Mouse (Mus musculus): ENCODE results near the gene Pms2. TPM values are rescaled to one million over a fixed set of nuclear protein-coding genes. Genes with fewer than 3 reads are reported as not detected.

The Pms2 gene
- polyA plus RNA-seq, 2 experiments: 6.7 to 13.6 TPM

DNA sequence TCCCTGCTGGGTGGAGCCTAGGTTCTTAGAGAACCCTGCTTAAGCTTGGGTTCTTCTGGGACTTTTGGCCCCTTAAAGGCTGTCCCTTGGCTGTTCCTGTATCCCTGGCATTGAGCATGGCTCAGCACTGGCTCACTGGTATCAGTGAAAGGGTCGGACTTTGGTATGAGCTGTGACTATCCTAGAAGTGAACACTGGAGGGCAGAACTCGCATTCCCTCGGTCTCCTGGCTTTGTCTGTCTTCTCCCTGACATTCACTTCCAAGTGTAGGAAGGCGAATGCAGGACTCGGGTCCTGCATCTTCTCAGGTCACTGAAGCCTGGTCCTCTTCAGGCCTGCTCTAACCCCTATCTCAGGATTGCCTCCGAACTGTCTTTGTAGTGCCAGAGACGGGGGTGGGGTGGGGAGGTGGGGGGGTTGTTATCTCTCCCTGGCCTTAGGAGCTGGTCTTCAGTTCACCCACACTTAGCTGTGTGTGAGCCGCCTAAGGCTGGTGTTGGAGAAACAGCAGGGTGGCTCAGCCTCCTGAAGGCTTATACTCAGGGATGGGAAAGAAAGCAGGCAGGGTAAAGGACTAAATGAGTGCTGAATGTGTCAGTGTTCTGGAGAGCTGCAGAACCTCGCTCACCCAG is 17.4 kb upstream of the Pms2 start:
- peaks cover 96% of the 10 kb centered on the region for H3K36me3 ChIP-seq (replicated peaks; ENCODE audit: control insufficient read depth, insufficient read depth, low read depth)
- H3K4me2 ChIP-seq (ENCODE audit: low read depth): no peak overlapping the region
- ATAC-seq (ENCODE audit: insufficient read depth): peak; percentile 33; the same call in 1 of the 2 replicates

DNA sequence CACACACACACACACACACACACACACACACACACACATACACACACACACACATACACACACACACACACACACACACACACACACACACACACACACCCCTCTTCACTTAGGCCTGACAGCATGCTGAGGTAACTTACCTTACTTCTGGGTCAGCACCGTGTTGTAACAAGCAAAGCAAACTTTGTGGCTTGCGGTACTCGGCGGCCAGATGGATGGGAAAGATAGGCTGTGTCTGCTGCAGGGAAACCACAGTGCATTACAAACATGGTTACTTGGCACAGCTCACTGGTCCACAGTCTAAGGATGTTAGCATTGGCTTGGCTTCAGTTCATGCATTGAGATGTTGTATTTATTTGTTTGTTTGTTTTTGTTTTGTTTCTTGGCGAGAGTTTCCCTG is 16.4 kb upstream of the Pms2 start:
- TF ChIP-seq EP300 (IDR thresholded peaks at IDR 0.05; ENCODE audit: low read depth) (no peak), CTCF (IDR thresholded peaks at IDR 0.05; ENCODE audit: low read depth) (no peak)
- H3K9ac ChIP-seq (replicated peaks): no peak overlapping the region
- 25% methylated on average over 5 of the region's 5 CpGs for WGBS (ENCODE audit: insufficient replicate concordance)
- no peak overlapping the region for H3K4me2 ChIP-seq (ENCODE audit: low read depth)
- no peaks in the 10 kb centered on the region for H3K9me3 ChIP-seq (ENCODE audit: control insufficient read depth, low read length)
- H3K27ac ChIP-seq: no peak overlapping the region
- peaks cover 0 to 17% of the 10 kb centered on the region in 2 experiments; a peak in 3 of 4 replicates for H3K4me1 ChIP-seq (replicated peaks; ENCODE audit: control insufficient read depth in 2 of 2, insufficient read depth in 2 of 2, low read length in 1 of 2)
- H3K27me3 ChIP-seq (ENCODE audit: control insufficient read depth, insufficient read depth, low read length): no peaks in the 10 kb centered on the region
- peaks cover 96% of the 10 kb centered on the region for H3K36me3 ChIP-seq (replicated peaks; ENCODE audit: control insufficient read depth, insufficient read depth, low read depth)
- ATAC-seq (ENCODE audit: insufficient read depth) (peak; percentile 61), DNase-seq (ENCODE audit: low read depth in 3 of 3, low spot score in 3 of 3) (peak; percentile 32 to 40 (median 37))
- no peak overlapping the region for H3K4me3 ChIP-seq (ENCODE audit: insufficient read depth in 1 of 2, low read depth in 2 of 2, low read length in 2 of 2)

More for the DNA sequence above, 17.4 kb upstream of the Pms2 start:
- no peak overlapping the region for H3K4me3 ChIP-seq (ENCODE audit: insufficient read depth in 1 of 2, low read depth in 2 of 2, low read length in 2 of 2)
- DNase-seq (ENCODE audit: low read depth in 3 of 3, low spot score in 3 of 3): no peak
- TF ChIP-seq EP300 (IDR thresholded peaks at IDR 0.05; ENCODE audit: low read depth): no peak
- peak; percentile 26; the same call in 1 of the 2 replicates for TF ChIP-seq CTCF (IDR thresholded peaks at IDR 0.05; ENCODE audit: low read depth)
- 53% methylated on average over 9 of the region's 9 CpGs for WGBS (ENCODE audit: insufficient replicate concordance)
- H3K9me3 ChIP-seq (ENCODE audit: control insufficient read depth, low read length): no peaks in the 10 kb centered on the region
- H3K27ac ChIP-seq: no peak overlapping the region
- no peaks in the 10 kb centered on the region for H3K27me3 ChIP-seq (ENCODE audit: control insufficient read depth, insufficient read depth, low read length)
- peaks cover 0 to 17% of the 10 kb centered on the region in 2 experiments; a peak in 3 of 4 replicates for H3K4me1 ChIP-seq (replicated peaks; ENCODE audit: control insufficient read depth in 2 of 2, insufficient read depth in 2 of 2, low read length in 1 of 2)
- no peak overlapping the region for H3K9ac ChIP-seq (replicated peaks)

DNA sequence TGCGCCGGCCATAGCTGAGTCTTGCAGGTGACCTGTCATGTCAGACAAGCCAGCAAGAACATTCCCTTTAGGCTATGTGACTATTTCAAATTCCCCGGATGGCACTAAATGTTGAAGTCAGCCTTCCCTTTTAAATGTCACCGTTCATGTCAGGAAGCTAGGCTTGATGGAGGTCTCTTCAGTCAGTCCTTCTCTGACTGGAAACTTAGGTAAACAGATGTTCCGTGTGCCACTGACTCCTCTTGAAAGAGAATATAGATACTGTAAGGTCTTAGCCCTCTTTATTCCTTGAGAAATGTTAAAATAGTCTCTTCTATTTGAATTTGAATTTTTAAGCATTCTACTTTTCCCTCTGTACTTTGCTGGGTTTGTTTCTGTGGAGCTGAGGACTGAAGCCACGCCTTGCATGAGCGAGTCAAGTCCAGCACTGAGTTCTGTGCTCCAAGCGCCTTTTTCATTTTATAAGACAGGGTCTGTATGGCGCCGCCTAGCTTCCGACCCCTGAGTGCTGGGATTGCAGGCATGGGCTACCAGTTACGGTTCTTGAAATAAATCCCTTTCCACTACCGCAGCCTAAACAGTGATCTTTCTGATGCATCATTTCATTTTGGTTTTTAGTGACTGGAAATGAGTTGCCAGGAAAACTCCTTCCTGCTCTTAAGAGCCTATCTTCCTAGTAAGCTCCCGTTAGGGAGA is 12.0 kb upstream of the Pms2 start, which contains the start of gene Ankrd61:
Ankrd61 (minus strand) TSS at position 51 of the 696 bp plus-strand sequence.
- H3K27ac ChIP-seq: no peak within 1 kb of the TSS
- TF ChIP-seq CTCF (IDR thresholded peaks at IDR 0.05; ENCODE audit: low read depth): 0 out of 2 replicates have a peak, but pooled peaks have one; percentile 18
- TF ChIP-seq EP300 (IDR thresholded peaks at IDR 0.05; ENCODE audit: low read depth): no peak
- H3K9ac ChIP-seq (replicated peaks): no peak within 1 kb of the TSS
- peaks cover 96% of the 10 kb centered on the region for H3K36me3 ChIP-seq (replicated peaks; ENCODE audit: control insufficient read depth, insufficient read depth, low read depth)
- 91% methylated on average over 14 of the region's 14 CpGs for WGBS (ENCODE audit: insufficient replicate concordance)
- DNase-seq (ENCODE audit: low read depth in 3 of 3, low spot score in 3 of 3): no peak
- ATAC-seq (ENCODE audit: insufficient read depth): no peak
- H3K4me1 ChIP-seq (replicated peaks; ENCODE audit: control insufficient read depth in 2 of 2, insufficient read depth in 2 of 2, low read length in 1 of 2): peaks cover 0 to 7% of the 10 kb centered on the region in 2 experiments; a peak in 2 of 4 replicates
- no peak within 1 kb of the TSS for H3K4me2 ChIP-seq (ENCODE audit: low read depth)
- H3K9me3 ChIP-seq (ENCODE audit: control insufficient read depth, low read length): no peaks in the 10 kb centered on the region
- H3K4me3 ChIP-seq (ENCODE audit: insufficient read depth in 1 of 2, low read depth in 2 of 2, low read length in 2 of 2): no peak within 1 kb of the TSS
- no peaks in the 10 kb centered on the region for H3K27me3 ChIP-seq (ENCODE audit: control insufficient read depth, insufficient read depth, low read length)

DNA sequence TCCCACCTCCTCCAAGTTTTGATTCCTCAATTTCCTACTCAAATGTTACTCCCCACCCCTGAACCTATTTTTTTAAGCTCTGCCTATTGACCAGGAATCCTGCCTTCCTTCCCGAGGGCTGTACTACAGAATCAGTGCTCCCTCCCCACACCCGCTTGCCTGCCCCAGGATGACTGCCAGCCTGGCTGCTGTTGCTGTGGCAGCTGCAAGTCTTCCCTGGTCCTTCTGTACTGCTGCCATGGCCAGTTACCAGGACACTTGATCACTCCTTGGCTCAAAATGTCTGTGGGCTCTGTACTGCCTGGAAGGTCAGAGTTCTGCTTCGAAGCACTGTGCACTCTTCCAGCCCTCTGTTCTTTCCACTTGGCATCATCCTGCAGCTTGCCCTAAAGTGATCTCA is 7.7 kb upstream of the Pms2 start:
- DNase-seq (ENCODE audit: low read depth in 3 of 3, low spot score in 3 of 3) (no peak), ATAC-seq (ENCODE audit: insufficient read depth) (no peak)
- peaks cover 84% of the 10 kb centered on the region for H3K36me3 ChIP-seq (replicated peaks; ENCODE audit: control insufficient read depth, insufficient read depth, low read depth)
- TF ChIP-seq CTCF (IDR thresholded peaks at IDR 0.05; ENCODE audit: low read depth): no peak
- no peak for TF ChIP-seq EP300 (IDR thresholded peaks at IDR 0.05; ENCODE audit: low read depth)
- H3K4me3 ChIP-seq (ENCODE audit: insufficient read depth in 1 of 2, low read depth in 2 of 2, low read length in 2 of 2): no peak overlapping the region
- no peaks in the 10 kb centered on the region for H3K9me3 ChIP-seq (ENCODE audit: control insufficient read depth, low read length)
- peaks cover 0 to 15% of the 10 kb centered on the region in 2 experiments for H3K4me1 ChIP-seq (replicated peaks; ENCODE audit: control insufficient read depth in 2 of 2, insufficient read depth in 2 of 2, low read length in 1 of 2)
- H3K4me2 ChIP-seq (ENCODE audit: low read depth): no peak overlapping the region
- H3K9ac ChIP-seq (replicated peaks): no peak overlapping the region
- 83% methylated on average over 3 of the region's 3 CpGs for WGBS (ENCODE audit: insufficient replicate concordance)
- H3K27me3 ChIP-seq (ENCODE audit: control insufficient read depth, insufficient read depth, low read length): no peaks in the 10 kb centered on the region
- no peak overlapping the region for H3K27ac ChIP-seq

DNA sequence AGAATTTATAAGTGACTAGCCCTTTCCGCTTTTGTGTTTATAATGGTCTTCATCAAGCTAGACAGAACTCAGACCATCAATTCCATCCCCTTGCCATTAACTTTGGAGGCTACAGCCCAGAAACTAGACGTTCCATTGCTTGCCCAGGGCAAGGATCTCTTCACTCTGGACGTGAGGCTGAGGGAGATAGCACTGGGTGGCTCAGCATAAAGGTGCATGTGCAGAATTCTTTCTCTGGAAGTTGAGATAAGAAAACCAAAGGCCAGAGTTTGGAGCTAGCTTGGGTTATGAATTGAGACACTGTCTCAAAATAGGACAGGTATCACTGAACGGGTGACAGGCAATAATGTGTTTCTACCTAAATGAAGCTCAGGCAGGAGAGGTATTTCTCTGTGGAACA is 6.0 kb upstream of the Pms2 start:
- Histone ChIP-seq H3K9ac (replicated peaks) (no peak overlapping the region), H3K4me2 (ENCODE audit: low read depth) (no peak overlapping the region), H3K27me3 (ENCODE audit: control insufficient read depth, insufficient read depth, low read length) (no peaks in the 10 kb centered on the region), H3K4me1 (replicated peaks; ENCODE audit: control insufficient read depth in 2 of 2, insufficient read depth in 2 of 2, low read length in 1 of 2) (peaks cover 11 to 25% of the 10 kb centered on the region in 2 experiments), H3K4me3 (ENCODE audit: insufficient read depth in 1 of 2, low read depth in 2 of 2, low read length in 2 of 2) (no peak overlapping the region), H3K36me3 (replicated peaks; ENCODE audit: control insufficient read depth, insufficient read depth, low read depth) (peaks cover 67% of the 10 kb centered on the region), H3K27ac (no peak overlapping the region), H3K9me3 (ENCODE audit: control insufficient read depth, low read length) (no peaks in the 10 kb centered on the region)
- 32% methylated on average over 4 of the region's 4 CpGs for WGBS (ENCODE audit: insufficient replicate concordance)
- DNase-seq (ENCODE audit: low read depth in 3 of 3, low spot score in 3 of 3): peak in 2 of 3 experiments; percentile 30 to 43
- TF ChIP-seq CTCF (IDR thresholded peaks at IDR 0.05; ENCODE audit: low read depth) (no peak), EP300 (IDR thresholded peaks at IDR 0.05; ENCODE audit: low read depth) (peak; percentile 59; the same call in 1 of the 2 replicates)
- peak; percentile 64 for ATAC-seq (ENCODE audit: insufficient read depth)

Data from liver, embryonic 14.5 days (tissue).